Mouse (Mus musculus): ENCODE data around the gene Vps16.

DNA sequence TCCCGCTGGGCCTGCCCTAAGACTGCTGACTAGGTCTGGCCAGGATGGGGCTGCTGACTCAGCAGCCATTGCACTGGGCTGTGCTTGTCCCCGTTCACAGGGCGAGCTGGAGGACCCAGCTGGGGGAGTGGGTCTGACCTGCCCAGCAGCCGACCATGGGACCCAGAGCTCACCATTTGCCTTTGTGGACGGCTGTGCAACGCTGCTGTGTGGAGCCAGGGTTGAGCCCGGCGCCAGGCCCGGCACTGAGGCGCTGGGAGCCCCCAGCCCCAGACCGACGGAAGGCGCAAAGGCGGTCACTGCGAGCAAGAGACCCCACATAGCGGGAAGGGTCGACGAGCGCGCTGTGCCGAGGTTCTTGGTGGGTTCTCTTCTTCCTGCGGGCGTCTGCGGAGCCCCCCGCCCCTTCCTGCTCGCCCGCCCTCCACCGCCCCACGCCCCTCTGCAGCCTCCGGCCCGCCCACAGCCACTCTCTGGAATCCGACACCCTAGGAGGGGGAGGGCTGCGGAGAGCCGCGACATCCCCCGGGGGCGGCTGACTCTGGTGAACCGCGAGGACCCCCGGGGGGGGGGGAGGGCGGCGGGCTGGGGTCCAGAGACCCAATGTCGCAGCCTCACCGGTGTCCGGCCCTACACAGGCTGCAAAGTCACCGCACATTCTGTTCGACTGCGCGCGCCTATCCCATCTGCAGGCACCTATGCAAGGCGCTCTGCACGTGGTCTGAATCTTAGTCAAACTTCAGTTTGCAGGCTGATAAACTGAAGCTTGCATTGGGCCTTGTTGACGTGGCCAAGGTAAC, 26.8 kb upstream of the Vps16 start, which contains the start of gene Cpxm1:
- TF ChIP-seq ZC3H11A (IDR thresholded peaks at IDR 0.05; ENCODE audit: low read depth, low read length) = no peak
- no peak for TF ChIP-seq RCOR1 (IDR thresholded peaks at IDR 0.05; ENCODE audit: low read depth, low read length)
- TF ChIP-seq CTCF (IDR thresholded peaks at IDR 0.05 in 2 of 3, conservative IDR thresholded peaks at IDR 0.05 in 1 of 3; ENCODE audit: control insufficient read depth in 1 of 3, insufficient read depth in 1 of 3, low read depth in 2 of 3, low read length in 3 of 3, poor library complexity in 1 of 3, severe bottlenecking in 1 of 3) = no peak
- TF ChIP-seq ZKSCAN1 (IDR thresholded peaks at IDR 0.05; ENCODE audit: low read depth, low read length) = no peak
- TF ChIP-seq POLR2A (IDR thresholded peaks at IDR 0.05; ENCODE audit: control insufficient read depth in 1 of 2, insufficient read depth in 1 of 2, low read depth in 1 of 2, low read length in 2 of 2, poor library complexity in 1 of 2) = 0 out of 4 replicates have a peak, but pooled peaks of 1 of the 2 experiments have one; percentile 21
- TF ChIP-seq GATA1 (IDR thresholded peaks at IDR 0.05; ENCODE audit: low read depth, low read length) = no peak
- TF ChIP-seq MAX (IDR thresholded peaks at IDR 0.05; ENCODE audit: low read length) = peak; percentile 72
- no peak for TF ChIP-seq MAZ (IDR thresholded peaks at IDR 0.05; ENCODE audit: low read depth, low read length)

Measured in MEL (cell line).